Mouse (Mus musculus) forebrain, embryonic 15.5 days (tissue): ENCODE results near the gene Smg7. TPM values are rescaled to one million over a fixed set of nuclear protein-coding genes. Genes with fewer than 3 reads are reported as not detected.
"Not testable (repeated sequence)": the region's sequence is repeated elsewhere in the genome, so short reads cannot be mapped to it uniquely, and the experiment has no call there.

Experiments used
- ATAC-seq: fragments of 200-750 bp; cut with Nextera tagmentation; replicated peaks from 2 replicates; pipeline ENCODE4 v1.8.0; 2017; ENCODE audit warnings: mild to moderate bottlenecking, moderate TSS enrichment, moderate library complexity
- H3K27ac ChIP-seq: fragments of 300-500 bp; sonication (generic); replicated peaks from 2 replicates; pipeline ENCODE4 v1.5.1; 2015; ENCODE audit warnings: mild to moderate bottlenecking, inconsistent platforms
- H3K27me3 ChIP-seq: fragments of 300-500 bp; sonication (generic); 2 replicates; pipeline ENCODE4 v1.6.1; 2015; ENCODE audit warnings: inconsistent platforms
- H3K36me3 ChIP-seq: fragments of 300-500 bp; sonication (generic); 2 replicates; pipeline ENCODE4 v1.6.1; 2015; ENCODE audit warnings: mild to moderate bottlenecking, inconsistent platforms
- H3K4me1 ChIP-seq: fragments of 300-500 bp; sonication (generic); 2 replicates; pipeline ENCODE4 v1.6.1; 2015; ENCODE audit warnings: inconsistent platforms
- H3K4me2 ChIP-seq: fragments of 300-500 bp; sonication (generic); replicated peaks from 2 replicates; pipeline ENCODE4 v1.6.1; 2015; ENCODE audit warnings: mild to moderate bottlenecking, inconsistent platforms
- H3K4me3 ChIP-seq: fragments of 300-500 bp; sonication (generic); 2 replicates; pipeline ENCODE4 v1.5.1; 2015; ENCODE audit warnings: mild to moderate bottlenecking, inconsistent platforms
- H3K9ac ChIP-seq: fragments of 300-500 bp; sonication (generic); replicated peaks from 2 replicates; pipeline ENCODE4 v1.6.1; 2015; ENCODE audit warnings: mild to moderate bottlenecking, inconsistent platforms
- H3K9me3 ChIP-seq: fragments of 300-500 bp; sonication (generic); 2 replicates; pipeline ENCODE4 v1.6.1; 2016; ENCODE audit warnings: inconsistent platforms
- WGBS: fragments of 180-500 bp; shearing (Covaris S2); methylation state at CpG from one replicate; pipeline ENCODE4 v1.1.7; 2015; ENCODE audit warnings: mixed read lengths; 5-methylcytosine and 5-hydroxymethylcytosine counted together
- polyA plus RNA-seq: library from polyadenylated mRNA; unstranded; fragments of >200 nt; fragmentation: Nextera tagmentation; extraction: Ambion mirVana; gene quantifications from 2 replicates; pipeline ENCODE4 v1.2.1, GENCODE M21; 2015

The Smg7 gene
- polyA plus RNA-seq, 1 experiment from 2014 or later, result 30.8 TPM

DNA sequence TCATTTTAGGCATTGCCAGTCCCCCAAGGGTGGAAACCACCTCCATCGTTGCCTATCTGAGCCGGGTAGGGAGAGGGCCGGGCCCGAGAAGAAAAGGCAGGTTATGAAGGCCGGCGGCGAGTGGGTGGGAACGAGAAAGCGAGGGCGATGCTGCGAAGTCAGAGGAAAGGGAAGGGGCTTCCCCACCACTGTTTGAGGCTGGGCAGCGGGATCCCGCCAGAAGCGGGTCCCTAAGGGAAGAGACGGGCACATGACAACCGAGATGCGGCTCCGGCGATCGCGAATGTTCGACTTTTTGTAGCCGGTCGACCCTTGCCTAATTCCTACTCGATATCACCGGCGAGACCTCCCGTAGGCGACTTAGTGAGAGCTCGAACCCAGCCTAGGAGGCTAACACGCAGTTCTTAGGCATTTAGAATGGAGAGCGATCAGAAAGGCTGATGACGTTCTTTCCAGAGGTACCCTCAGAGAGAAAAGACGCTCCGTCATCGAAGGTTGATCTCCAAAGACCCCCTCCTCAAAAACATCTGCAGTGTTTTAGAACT, 1.2 kb upstream of the Smg7 start:
- ATAC-seq, result peak; percentile 32
- WGBS, result under 1% methylated on average over 36 of the region's 36 CpGs
- peak overlapping the region; percentile 89 for H3K4me3 ChIP-seq

GRCm38 (mm10) chr1:152902665-152903516, 445 bp upstream of the Smg7 start:
- ATAC-seq, result peak; percentile 92
- Histone ChIP-seq H3K4me2 (peak overlapping the region; percentile 90), H3K27me3 (no peaks in the 10 kb centered on the region), H3K36me3 (no peaks in the 10 kb centered on the region), H3K4me1 (peaks cover 27% of the 10 kb centered on the region), H3K9me3 (no peaks in the 10 kb centered on the region), H3K27ac (peak overlapping the region; percentile 100), H3K4me3 (peak overlapping the region; percentile 89), H3K9ac (peak overlapping the region; percentile 91)
- under 1% methylated on average over 52 of the region's 69 CpGs for WGBS

More for the DNA sequence above, 1.2 kb upstream of the Smg7 start:
- no peaks in the 10 kb centered on the region for H3K36me3 ChIP-seq
- peak overlapping the region; percentile 100 for H3K27ac ChIP-seq
- peak overlapping the region; percentile 87 for H3K9ac ChIP-seq
- H3K4me2 ChIP-seq, result peak overlapping the region; percentile 90
- H3K4me1 ChIP-seq, result peaks cover 27% of the 10 kb centered on the region
- no peaks in the 10 kb centered on the region for H3K27me3 ChIP-seq
- H3K9me3 ChIP-seq, result no peaks in the 10 kb centered on the region

DNA sequence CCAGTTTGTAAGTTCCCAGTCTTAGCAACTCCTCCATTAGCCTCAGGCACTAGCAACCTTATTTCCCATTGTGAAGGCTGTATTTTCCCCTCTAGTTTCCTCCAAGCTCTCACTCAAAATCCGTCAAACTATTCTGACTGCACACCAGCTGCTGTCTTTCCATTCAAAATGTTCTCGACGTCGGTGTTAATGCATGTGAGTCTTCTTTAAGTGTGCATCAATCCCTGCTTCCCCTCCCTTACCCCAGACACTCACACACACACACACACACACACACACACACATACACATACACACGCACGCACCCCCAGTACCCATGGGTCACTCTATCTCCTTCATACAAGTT, 1.1 kb downstream of the Smg7 start:
- Histone ChIP-seq H3K27me3 (no peaks in the 10 kb centered on the region), H3K4me1 (peaks cover 27% of the 10 kb centered on the region), H3K36me3 (no peaks in the 10 kb centered on the region), H3K27ac (peak overlapping the region; percentile 100), H3K9ac (peak overlapping the region; percentile 91), H3K4me3 (peak overlapping the region; percentile 89), H3K4me2 (peak overlapping the region; percentile 61), H3K9me3 (no peaks in the 10 kb centered on the region)
- 0 out of 2 replicates have a peak, but pooled peaks have one; percentile 0 for ATAC-seq
- 0% methylated on average over 6 of the region's 6 CpGs for WGBS

- H3K27me3 ChIP-seq, H3K27ac ChIP-seq, H3K4me3 ChIP-seq, ATAC-seq, H3K36me3 ChIP-seq, H3K9me3 ChIP-seq, H3K4me2 ChIP-seq, H3K4me1 ChIP-seq, H3K9ac ChIP-seq: not testable (repeated sequence)
- WGBS, result 85% methylated on average over 4 of the region's 5 CpGs
Measured at GRCm38 (mm10) chr1:152888086-152888485, 14.4 kb downstream of the Smg7 start.

DNA sequence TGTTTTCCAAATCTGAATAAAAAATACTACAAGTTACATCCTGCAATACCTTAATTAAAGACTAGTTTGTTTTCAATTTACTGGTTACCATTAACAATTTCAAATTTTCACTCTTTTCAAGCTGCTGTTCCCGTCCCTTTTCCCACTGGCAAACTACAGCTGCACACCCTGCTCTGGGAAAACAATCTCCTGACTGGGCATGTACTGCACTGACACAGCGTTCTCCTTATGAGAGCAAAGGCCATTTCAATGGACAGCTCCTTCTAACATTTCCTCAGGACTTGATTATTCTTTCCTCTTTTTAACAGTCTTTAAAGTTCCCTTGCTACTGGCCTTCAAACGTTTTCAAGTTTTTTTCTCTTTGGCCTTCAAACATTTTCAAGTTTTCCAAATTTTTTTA, 31.4 kb downstream of the Smg7 start:
- Histone ChIP-seq H3K27me3 (no peaks in the 10 kb centered on the region), H3K9me3 (no peaks in the 10 kb centered on the region), H3K36me3 (peaks cover 21% of the 10 kb centered on the region), H3K9ac (no peak overlapping the region), H3K4me3 (no peak overlapping the region), H3K4me2 (no peak overlapping the region), H3K27ac (no peak overlapping the region), H3K4me1 (peaks cover 3% of the 10 kb centered on the region; the same call in 1 of the 2 replicates)
- WGBS, result 85% methylated on average over 3 of the region's 3 CpGs
- ATAC-seq, result no peak

- Histone ChIP-seq H3K9ac (no peak overlapping the region), H3K9me3 (no peaks in the 10 kb centered on the region), H3K27ac (no peak overlapping the region), H3K36me3 (peaks cover 29% of the 10 kb centered on the region), H3K27me3 (no peaks in the 10 kb centered on the region), H3K4me1 (peaks cover 3% of the 10 kb centered on the region; the same call in 1 of the 2 replicates), H3K4me3 (no peak overlapping the region), H3K4me2 (no peak overlapping the region)
- ATAC-seq, result no peak
- WGBS, result 98% methylated on average over 6 of the region's 6 CpGs
Measured at GRCm38 (mm10) chr1:152869901-152870300, 32.5 kb downstream of the Smg7 start.

GRCm38 (mm10) chr1:152846856-152847255, 55.6 kb downstream of the Smg7 start:
- Histone ChIP-seq H3K9ac (no peak overlapping the region), H3K36me3 (peaks cover 79% of the 10 kb centered on the region), H3K4me2 (no peak overlapping the region), H3K4me1 (no peaks in the 10 kb centered on the region), H3K4me3 (no peak overlapping the region), H3K27ac (no peak overlapping the region), H3K27me3 (no peaks in the 10 kb centered on the region), H3K9me3 (no peaks in the 10 kb centered on the region)
- no peak for ATAC-seq
- WGBS, result 97% methylated on average over 2 of the region's 2 CpGs

DNA sequence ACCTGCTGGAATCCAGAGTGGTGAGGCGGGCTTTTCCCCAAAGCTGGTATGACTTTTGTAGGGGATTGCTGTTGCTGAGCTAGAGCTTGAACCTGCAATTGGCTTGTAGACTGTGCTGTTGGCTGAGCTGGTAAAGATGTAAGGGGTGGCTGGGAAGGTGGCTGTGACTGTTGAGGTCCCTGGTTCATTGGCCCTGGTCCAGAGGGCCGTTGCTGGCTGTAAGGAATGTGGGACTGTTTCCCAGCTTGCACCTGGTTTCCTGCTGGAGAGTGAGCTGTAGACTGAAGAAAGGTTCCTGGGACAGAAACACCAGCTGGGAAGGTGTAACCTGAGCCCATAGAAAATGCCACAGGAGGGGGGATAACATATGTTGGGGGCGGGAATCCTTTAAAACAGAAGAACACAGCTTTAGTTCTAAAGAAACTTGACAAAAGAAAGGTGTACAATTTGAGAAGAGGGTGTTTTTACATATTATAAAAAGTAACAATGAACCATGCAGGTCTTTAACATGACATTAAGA, 57.2 kb downstream of the Smg7 start:
- H3K9me3 ChIP-seq, result no peaks in the 10 kb centered on the region
- WGBS, result 80% methylated on average over 3 of the region's 3 CpGs
- no peak overlapping the region for H3K4me3 ChIP-seq
- no peak overlapping the region for H3K4me2 ChIP-seq
- H3K4me1 ChIP-seq, result no peaks in the 10 kb centered on the region
- H3K27me3 ChIP-seq, result no peaks in the 10 kb centered on the region
- no peak overlapping the region for H3K27ac ChIP-seq
- no peak overlapping the region for H3K9ac ChIP-seq
- no peak for ATAC-seq
- peaks cover 82% of the 10 kb centered on the region for H3K36me3 ChIP-seq

GRCm38 (mm10) chr1:152844634-152845033, 57.8 kb downstream of the Smg7 start:
- no peak for ATAC-seq

GRCm38 (mm10) chr1:152841057-152841456, 61.4 kb downstream of the Smg7 start:
- no peak overlapping the region for H3K4me3 ChIP-seq
- peaks cover 78% of the 10 kb centered on the region for H3K36me3 ChIP-seq
- H3K4me2 ChIP-seq, result no peak overlapping the region
- no peak overlapping the region for H3K9ac ChIP-seq
- H3K4me1 ChIP-seq, result no peaks in the 10 kb centered on the region
- no peak for ATAC-seq
- no peaks in the 10 kb centered on the region for H3K27me3 ChIP-seq
- 95% methylated on average over 2 of the region's 2 CpGs for WGBS
- H3K27ac ChIP-seq, result no peak overlapping the region
- no peaks in the 10 kb centered on the region for H3K9me3 ChIP-seq

More at GRCm38 (mm10) chr1:152844634-152845033, 57.8 kb downstream of the Smg7 start:
- no peak overlapping the region for H3K4me2 ChIP-seq
- H3K9me3 ChIP-seq, result no peaks in the 10 kb centered on the region
- no peak overlapping the region for H3K9ac ChIP-seq
- no peak overlapping the region for H3K27ac ChIP-seq
- H3K27me3 ChIP-seq, result no peaks in the 10 kb centered on the region
- H3K4me3 ChIP-seq, result no peak overlapping the region
- H3K4me1 ChIP-seq, result no peaks in the 10 kb centered on the region
- 93% methylated on average over 1 of the region's 1 CpGs for WGBS
- peaks cover 86% of the 10 kb centered on the region for H3K36me3 ChIP-seq

DNA sequence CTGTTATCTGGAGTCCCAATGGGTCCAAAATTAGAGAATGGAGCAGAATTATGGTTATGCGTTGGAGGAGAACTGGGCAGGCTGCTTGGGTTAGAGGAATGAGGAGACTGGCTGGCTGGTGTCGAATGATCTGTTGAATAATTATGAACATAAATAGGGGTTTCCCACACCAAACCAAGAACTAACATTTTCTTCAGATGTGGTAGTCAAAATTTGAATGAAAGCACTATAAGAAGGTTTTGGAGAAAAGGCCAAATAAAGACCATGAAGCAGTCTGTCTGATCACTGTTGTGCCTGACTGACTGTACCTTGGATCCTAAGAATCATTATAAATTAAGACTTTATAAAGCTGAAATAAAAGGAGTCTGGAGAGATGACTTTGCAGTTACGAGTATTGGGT, 62.1 kb downstream of the Smg7 start:
- Histone ChIP-seq H3K9me3 (no peaks in the 10 kb centered on the region), H3K27ac (no peak overlapping the region), H3K27me3 (no peaks in the 10 kb centered on the region), H3K9ac (no peak overlapping the region), H3K4me2 (no peak overlapping the region), H3K36me3 (peaks cover 75% of the 10 kb centered on the region), H3K4me1 (no peaks in the 10 kb centered on the region), H3K4me3 (no peak overlapping the region)
- WGBS, result 91% methylated on average over 3 of the region's 3 CpGs
- ATAC-seq, result no peak

- H3K4me2 ChIP-seq, result no peak overlapping the region
- 88% methylated on average over 12 of the region's 12 CpGs for WGBS
- H3K27me3 ChIP-seq, result no peaks in the 10 kb centered on the region
- H3K9ac ChIP-seq, result no peak overlapping the region
- ATAC-seq, result no peak
- H3K4me1 ChIP-seq, result no peaks in the 10 kb centered on the region
- H3K36me3 ChIP-seq, result peaks cover 64% of the 10 kb centered on the region
- H3K4me3 ChIP-seq, result no peak overlapping the region
- no peak overlapping the region for H3K27ac ChIP-seq
- no peaks in the 10 kb centered on the region for H3K9me3 ChIP-seq
Measured at GRCm38 (mm10) chr1:152838841-152839240, 63.6 kb downstream of the Smg7 start.
